Mouse (Mus musculus) heart, adult 2 months (tissue): ENCODE results near the gene Mknk2.

Source experiments
- CTCF ChIP-seq: fragments of 200-600 bp; IDR thresholded peaks from 2 replicates; pipeline ENCODE4 v1.8.1; 2022; ENCODE audit warnings: antibody characterized with exemption, mild to moderate bottlenecking, moderate library complexity
- EP300 ChIP-seq: fragments of 200-500 bp; IDR thresholded peaks from 2 replicates; pipeline ENCODE4 v1.6.1; 2011; ENCODE audit warnings: low read depth, low read length, control low read depth; ENCODE audit not compliant: insufficient read depth
- POLR2A ChIP-seq: fragments of 200-500 bp; IDR thresholded peaks from 2 replicates; pipeline ENCODE4 v1.6.1; 2011; ENCODE audit warnings: mild to moderate bottlenecking, low read depth, low read length, control low read depth; ENCODE audit not compliant: insufficient read depth

DNA sequence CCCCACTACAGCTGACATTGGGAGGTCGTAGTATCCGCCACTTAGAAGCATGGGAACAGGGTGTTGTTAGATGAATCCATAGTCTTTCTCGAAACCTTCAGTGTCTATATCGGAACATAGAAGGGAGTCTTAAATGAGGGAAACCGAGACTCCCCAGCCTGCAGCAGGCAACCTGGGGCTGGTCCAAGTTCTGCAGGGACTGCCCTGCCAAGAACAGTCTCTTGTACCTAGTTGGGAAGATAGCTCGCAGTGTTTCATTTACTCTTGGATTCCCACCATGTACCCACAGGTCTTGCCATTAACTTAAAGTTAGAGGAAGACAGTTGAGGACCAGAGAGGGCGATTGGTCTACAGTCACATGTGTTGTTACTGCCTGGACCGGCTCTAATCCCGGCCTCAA lies 57.5 kb downstream of the Mknk2 start:
- TF ChIP-seq POLR2A (no peak), CTCF (no peak), EP300 (no peak)
